Mouse (Mus musculus) heart, embryonic 11.5 days (tissue): ENCODE data around the gene Mettl15. TPM values are rescaled to one million over a fixed set of nuclear protein-coding genes. Genes with fewer than 3 reads are reported as not detected.
A peak's percentile ranks its signal among the peaks of the same experiment; 100 is the strongest.

Source experiments
- ATAC-seq: fragments of 200-750 bp; cut with Nextera tagmentation; replicated peaks from 2 replicates; pipeline ENCODE4 v1.8.0; 2017; ENCODE audit warnings: moderate library complexity; ENCODE audit not compliant: insufficient number of reproducible peaks, low FRiP score, low TSS enrichment
- H3K27ac ChIP-seq: fragments of 300-500 bp; sonication (generic); 2 replicates; pipeline ENCODE4 v1.5.1; 2014; ENCODE audit warnings: mild to moderate bottlenecking, low read depth, low read length
- H3K27me3 ChIP-seq: fragments of 300-500 bp; sonication (generic); 2 replicates; pipeline ENCODE4 v1.6.1; 2014; ENCODE audit warnings: mild to moderate bottlenecking, low read length, mixed read lengths; ENCODE audit not compliant: control insufficient read depth, insufficient read depth
- H3K36me3 ChIP-seq: fragments of 300-500 bp; sonication (generic); 2 replicates; pipeline ENCODE4 v1.6.1; 2014; ENCODE audit warnings: mild to moderate bottlenecking, low read length, moderate library complexity, mixed read lengths; ENCODE audit not compliant: control insufficient read depth, insufficient read depth
- H3K4me1 ChIP-seq: fragments of 300-500 bp; sonication (generic); 2 replicates; pipeline ENCODE4 v1.6.1; 2014; ENCODE audit warnings: low read length; ENCODE audit not compliant: control insufficient read depth, insufficient read depth
- H3K4me2 ChIP-seq: fragments of 300-500 bp; sonication (generic); 2 replicates; pipeline ENCODE4 v1.6.1; 2014; ENCODE audit warnings: mild to moderate bottlenecking, moderate library complexity
- H3K4me3 ChIP-seq: fragments of 300-500 bp; sonication (generic); 2 replicates; pipeline ENCODE4 v1.5.1; 2014; ENCODE audit warnings: low read depth, low read length
- H3K9ac ChIP-seq: fragments of 300-500 bp; sonication (generic); 2 replicates; pipeline ENCODE4 v1.6.1; 2014; ENCODE audit warnings: mild to moderate bottlenecking, low read depth, low read length, moderate library complexity
- H3K9me3 ChIP-seq: fragments of 300-500 bp; sonication (generic); replicated peaks from 2 replicates; pipeline ENCODE4 v1.6.1; 2016; ENCODE audit warnings: low read length; ENCODE audit not compliant: control insufficient read depth
- WGBS: fragments of 180-500 bp; shearing (Covaris S2); extraction: QIAGEN DNeasy Blood & Tissue Kit; methylation state at CpG from one replicate; pipeline ENCODE4 v1.1.7; 2014; ENCODE audit not compliant: insufficient replicate concordance; 5-methylcytosine and 5-hydroxymethylcytosine counted together
- polyA plus RNA-seq: library from polyadenylated mRNA; unstranded; fragments of >200 nt; fragmentation: Nextera tagmentation; extraction: Ambion mirVana; gene quantifications from 2 replicates; pipeline ENCODE4 v1.2.1, GENCODE M21; 2014

Gene Mettl15
- polyA plus RNA-seq, 1 experiment from 2014 or later, result 16.2 TPM

GRCm38 (mm10) chr2:109280272-109280599 lies 312 bp downstream of the Mettl15 start:
- Histone ChIP-seq H3K4me3 (peak overlapping the region; percentile 84), H3K27ac (no peak overlapping the region), H3K4me2 (peak overlapping the region; percentile 76), H3K36me3 (no peaks in the 10 kb centered on the region), H3K9me3 (no peaks in the 10 kb centered on the region), H3K9ac (peak overlapping the region; percentile 85; the same call in 1 of the 2 replicates), H3K27me3 (no peaks in the 10 kb centered on the region), H3K4me1 (0 out of 2 replicates have a peak, but pooled peaks cover 6% of the 10 kb centered on the region)
- no peak for ATAC-seq
- 6% methylated on average over 4 of the region's 4 CpGs for WGBS

DNA sequence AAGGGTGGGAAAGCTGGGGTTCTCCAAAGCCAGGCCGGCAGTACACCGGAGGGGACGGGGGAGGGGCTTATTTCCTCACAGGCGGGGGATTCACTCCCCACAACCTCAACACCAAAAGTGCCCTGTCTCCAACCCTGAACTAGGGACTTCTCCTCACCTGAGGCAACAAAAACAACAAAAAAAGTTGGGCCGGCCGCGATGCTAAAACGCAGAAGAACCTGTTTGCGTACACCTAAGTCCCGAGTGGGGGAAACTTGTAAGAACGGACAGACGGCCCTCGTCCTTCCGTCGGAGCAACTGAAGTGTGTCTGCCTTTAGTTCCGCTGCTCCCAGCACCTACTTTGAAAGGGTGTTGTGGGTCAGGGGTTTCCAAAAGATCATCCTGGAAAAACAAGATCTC lies 2.5 kb downstream of the Mettl15 start:
- Histone ChIP-seq H3K36me3 (no peaks in the 10 kb centered on the region), H3K4me1 (0 out of 2 replicates have a peak, but pooled peaks cover 6% of the 10 kb centered on the region), H3K27me3 (no peaks in the 10 kb centered on the region), H3K4me2 (peak overlapping the region; percentile 65), H3K9ac (peak overlapping the region; percentile 87), H3K27ac (0 out of 2 replicates have a peak overlapping the region, but pooled peaks have one; percentile 15), H3K9me3 (no peaks in the 10 kb centered on the region), H3K4me3 (peak overlapping the region; percentile 67)
- under 1% methylated on average over 16 of the region's 16 CpGs for WGBS
- ATAC-seq, result 0 out of 2 replicates have a peak, but pooled peaks have one; percentile 32

DNA sequence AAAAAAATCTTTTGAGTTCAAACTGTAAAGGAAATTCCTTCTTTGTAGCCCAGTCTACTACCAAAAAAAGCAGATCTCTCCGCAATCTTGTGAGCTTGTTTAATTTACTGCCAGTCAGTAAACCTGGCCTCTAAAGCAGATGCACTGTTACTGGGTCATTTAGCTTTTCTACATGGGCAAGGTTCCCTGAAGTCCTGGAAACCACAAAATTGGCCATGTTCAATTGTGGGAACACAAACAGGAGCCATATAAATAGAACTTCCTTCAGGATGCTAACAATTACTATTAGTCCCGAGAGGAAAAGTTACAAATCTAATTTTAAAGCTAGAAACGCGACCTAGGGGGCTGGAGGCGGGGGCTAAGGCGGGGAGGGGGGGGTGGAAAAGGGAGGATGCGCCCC lies 3.0 kb downstream of the Mettl15 start:
- Histone ChIP-seq H3K4me2 (peak overlapping the region; percentile 65), H3K36me3 (no peaks in the 10 kb centered on the region), H3K9ac (peak overlapping the region; percentile 87), H3K27me3 (no peaks in the 10 kb centered on the region), H3K9me3 (no peaks in the 10 kb centered on the region), H3K4me3 (peak overlapping the region; percentile 67), H3K4me1 (0 out of 2 replicates have a peak, but pooled peaks cover 6% of the 10 kb centered on the region), H3K27ac (0 out of 2 replicates have a peak overlapping the region, but pooled peaks have one; percentile 15)
- ATAC-seq, result no peak
- WGBS, result 10% methylated on average over 7 of the region's 7 CpGs

DNA sequence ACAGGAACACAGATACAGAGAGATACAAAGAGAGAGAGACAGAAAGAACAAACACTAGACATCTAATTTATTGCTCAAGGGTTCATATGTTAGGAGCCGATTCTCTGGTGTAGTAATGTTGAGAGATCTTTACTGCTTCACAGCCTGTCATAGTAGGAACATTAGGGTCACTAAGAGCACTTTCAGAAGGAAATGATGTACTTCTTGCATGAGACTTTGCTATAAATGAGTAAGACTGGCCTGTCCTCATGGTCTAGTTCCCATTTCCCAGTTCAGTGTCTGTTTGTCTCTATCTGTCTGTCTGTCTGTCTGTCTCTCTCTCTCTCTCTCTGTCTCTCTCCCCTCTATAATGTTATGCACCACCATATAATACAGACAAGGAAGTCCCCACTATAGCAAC lies 7.5 kb downstream of the Mettl15 start:
- WGBS, result 87% methylated on average over 1 of the region's 1 CpGs
- ATAC-seq, result no peak
- Histone ChIP-seq H3K27ac (no peak overlapping the region), H3K4me1 (no peaks in the 10 kb centered on the region), H3K4me3 (no peak overlapping the region), H3K9ac (no peak overlapping the region), H3K36me3 (no peaks in the 10 kb centered on the region), H3K4me2 (no peak overlapping the region), H3K27me3 (no peaks in the 10 kb centered on the region), H3K9me3 (no peaks in the 10 kb centered on the region)

- 83% methylated on average over 1 of the region's 1 CpGs for WGBS
- no peak overlapping the region for H3K27ac ChIP-seq
- H3K9ac ChIP-seq, result no peak overlapping the region
- H3K4me2 ChIP-seq, result no peak overlapping the region
- no peaks in the 10 kb centered on the region for H3K4me1 ChIP-seq
- no peak for ATAC-seq
- H3K27me3 ChIP-seq, result no peaks in the 10 kb centered on the region
- H3K36me3 ChIP-seq, result no peaks in the 10 kb centered on the region
- no peak overlapping the region for H3K4me3 ChIP-seq
- H3K9me3 ChIP-seq, result no peaks in the 10 kb centered on the region
Observed at GRCm38 (mm10) chr2:109262779-109263178, 17.8 kb downstream of the Mettl15 start.

GRCm38 (mm10) chr2:109241947-109242346 lies 38.6 kb downstream of the Mettl15 start:
- WGBS, result 53% methylated on average over 3 of the region's 3 CpGs
- Histone ChIP-seq H3K36me3 (no peaks in the 10 kb centered on the region), H3K27me3 (no peaks in the 10 kb centered on the region), H3K4me2 (no peak overlapping the region), H3K27ac (no peak overlapping the region), H3K4me1 (no peaks in the 10 kb centered on the region), H3K9ac (no peak overlapping the region), H3K9me3 (no peaks in the 10 kb centered on the region), H3K4me3 (no peak overlapping the region)
- no peak for ATAC-seq

DNA sequence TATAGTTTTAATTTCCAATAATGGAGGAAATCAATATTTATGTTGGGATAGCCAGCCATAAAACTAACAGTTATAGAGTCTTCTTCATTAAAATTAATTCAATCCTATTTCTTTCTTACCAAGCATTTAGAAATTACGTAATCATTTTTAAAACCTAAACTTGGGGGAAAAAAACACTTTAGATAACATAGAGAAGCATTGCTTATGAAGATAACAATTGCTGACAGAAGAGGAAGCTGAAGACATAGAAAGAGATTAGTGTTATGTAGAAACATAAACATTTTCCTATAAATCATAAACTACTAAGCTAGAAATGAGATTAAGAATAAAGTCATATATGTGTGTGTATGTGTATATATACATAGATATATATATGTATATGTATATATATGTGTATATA lies 44.8 kb downstream of the Mettl15 start:
- Histone ChIP-seq H3K4me2 (no peak overlapping the region), H3K4me1 (no peaks in the 10 kb centered on the region), H3K9me3 (no peaks in the 10 kb centered on the region), H3K9ac (no peak overlapping the region), H3K4me3 (no peak overlapping the region), H3K27ac (no peak overlapping the region), H3K27me3 (no peaks in the 10 kb centered on the region), H3K36me3 (no peaks in the 10 kb centered on the region)
- WGBS, result 79% methylated on average over 1 of the region's 1 CpGs
- ATAC-seq, result no peak

GRCm38 (mm10) chr2:109233876-109234275 lies 46.7 kb downstream of the Mettl15 start:
- no peak overlapping the region for H3K4me2 ChIP-seq
- H3K36me3 ChIP-seq, result no peaks in the 10 kb centered on the region
- no peaks in the 10 kb centered on the region for H3K4me1 ChIP-seq
- H3K4me3 ChIP-seq, result no peak overlapping the region
- ATAC-seq, result no peak
- WGBS, result 81% methylated on average over 4 of the region's 4 CpGs
- H3K9me3 ChIP-seq, result no peaks in the 10 kb centered on the region
- H3K27me3 ChIP-seq, result no peaks in the 10 kb centered on the region
- H3K9ac ChIP-seq, result no peak overlapping the region
- no peak overlapping the region for H3K27ac ChIP-seq

GRCm38 (mm10) chr2:109230443-109230842 lies 50.1 kb downstream of the Mettl15 start:
- Histone ChIP-seq H3K9me3 (no peaks in the 10 kb centered on the region), H3K4me1 (no peaks in the 10 kb centered on the region), H3K4me3 (no peak overlapping the region), H3K4me2 (no peak overlapping the region), H3K27me3 (no peaks in the 10 kb centered on the region), H3K36me3 (no peaks in the 10 kb centered on the region), H3K27ac (no peak overlapping the region), H3K9ac (no peak overlapping the region)
- no peak for ATAC-seq
